ENCODE assay signal across 8 mouse cellular contexts in genomic region chr2:130283854-130284654, GRCm38 (mm10). TPM values are rescaled to one million over a fixed set of nuclear protein-coding genes. Genes with fewer than 3 reads are reported as not detected.
DNase-seq lines count a peak whose midpoint lies in the region; ATAC-seq and TF ChIP-seq lines count a peak whose summit lies in the region.

Gene Idh3b, minus strand, starts transcription at chr2:130284547.

- H3K9me3 ChIP-seq in CH12.LX (replicated peaks; ENCODE audit: low read length) = no peaks in the 10 kb centered on the region
- H3K9me3 ChIP-seq in forebrain, embryonic 12.5 days = no peaks in the 10 kb centered on the region
- H3K9me3 ChIP-seq in heart, embryonic 16.5 days (replicated peaks; ENCODE audit: control insufficient read depth, low read length) = no peaks in the 10 kb centered on the region
- H3K9me3 ChIP-seq in liver, embryonic 13.5 days (replicated peaks) = no peaks in the 10 kb centered on the region
- H3K9me3 ChIP-seq in stomach, embryonic 14.5 days (ENCODE audit: control insufficient read depth, low read depth, low read length) = no peaks in the 10 kb centered on the region

- H3K4me3 ChIP-seq in CH12.LX (replicated peaks in 1 of 3; ENCODE audit: low read depth in 2 of 3, low read length in 2 of 3, poor library complexity in 1 of 3) = peak within 1 kb of the TSS; percentile 70 to 98 (median 80)
- H3K4me3 ChIP-seq in forebrain, embryonic 12.5 days (replicated peaks) = peak within 1 kb of the TSS; percentile 84
- peak within 1 kb of the TSS; percentile 90 for H3K4me3 ChIP-seq in heart, embryonic 16.5 days (ENCODE audit: low read length)
- peak within 1 kb of the TSS; percentile 92 for H3K4me3 ChIP-seq in liver, embryonic 13.5 days (replicated peaks)
- H3K4me3 ChIP-seq in stomach, embryonic 14.5 days (ENCODE audit: low read depth, low read length) = peak within 1 kb of the TSS; percentile 95

- TF ChIP-seq CTCF in CH12.LX (conservative IDR thresholded peaks at IDR 0.05 in 1 of 2, IDR thresholded peaks at IDR 0.05 in 1 of 2; ENCODE audit: low read depth in 2 of 2, low read length in 2 of 2) = no peak

- peaks cover 0 to 31% of the 10 kb centered on the region in 2 experiments; a peak in 3 of 4 replicates for H3K4me1 ChIP-seq in CH12.LX (ENCODE audit: control insufficient read depth in 1 of 2, insufficient read depth in 2 of 2)
- H3K4me1 ChIP-seq in forebrain, embryonic 12.5 days = peaks cover 15% of the 10 kb centered on the region
- peaks cover 8% of the 10 kb centered on the region for H3K4me1 ChIP-seq in heart, embryonic 16.5 days (ENCODE audit: control insufficient read depth, insufficient read depth, low read length)
- peaks cover 45% of the 10 kb centered on the region for H3K4me1 ChIP-seq in liver, embryonic 13.5 days (replicated peaks)
- H3K4me1 ChIP-seq in stomach, embryonic 14.5 days (ENCODE audit: control insufficient read depth, insufficient read depth, low read length) = peaks cover 9% of the 10 kb centered on the region; the same call in 1 of the 2 replicates

- peak within 1 kb of the TSS; percentile 96 for H3K4me2 ChIP-seq in CH12.LX (ENCODE audit: insufficient read depth, low read depth, poor library complexity, severe bottlenecking)
- peak within 1 kb of the TSS; percentile 98 for H3K4me2 ChIP-seq in forebrain, embryonic 12.5 days
- peak within 1 kb of the TSS; percentile 85 for H3K4me2 ChIP-seq in heart, embryonic 16.5 days (ENCODE audit: low read depth, low read length)
- peak within 1 kb of the TSS; percentile 86 for H3K4me2 ChIP-seq in liver, embryonic 13.5 days
- peak within 1 kb of the TSS; percentile 91 for H3K4me2 ChIP-seq in stomach, embryonic 14.5 days (replicated peaks; ENCODE audit: low read depth, low read length)

- H3K27ac ChIP-seq in CH12.LX (ENCODE audit: insufficient read depth, low read depth) = peak within 1 kb of the TSS; percentile 36
- peak within 1 kb of the TSS; percentile 57; the same call in 1 of the 2 replicates for H3K27ac ChIP-seq in forebrain, embryonic 12.5 days
- H3K27ac ChIP-seq in heart, embryonic 16.5 days (ENCODE audit: low read length) = peak within 1 kb of the TSS; percentile 94
- peak within 1 kb of the TSS; percentile 77 for H3K27ac ChIP-seq in liver, embryonic 13.5 days
- H3K27ac ChIP-seq in stomach, embryonic 14.5 days (ENCODE audit: low read length) = peak within 1 kb of the TSS; percentile 71

- in situ Hi-C loops in CH12.LX (cut with MboI; ENCODE audit: low pct_ligation_motif_present, low pct_unique_long_range_greater_than_20kb, low sequenced_read_pairs) = loop anchor here (25.0 kb wide), 1 partner anchor 278 kb away; the partner anchor contains the start of gene Mrps26

- no peak for TF ChIP-seq EP300 in CH12.LX (IDR thresholded peaks at IDR 0.05; ENCODE audit: low read length)

- TF ChIP-seq RAD21 in CH12.LX (IDR thresholded peaks at IDR 0.05; ENCODE audit: low read depth, low read length) = no peak

- H3K79me2 ChIP-seq in CH12.LX (replicated peaks; ENCODE audit: control insufficient read depth, extremely low read depth, insufficient read depth, poor library complexity, severe bottlenecking) = peaks cover 19% of the 10 kb centered on the region

- ATAC-seq in forebrain, embryonic 12.5 days (ENCODE audit: low FRiP score) = peak; percentile 91
- peak; percentile 86 for ATAC-seq in heart, embryonic 16.5 days (replicated peaks; ENCODE audit: extremely low read depth, insufficient read depth, low FRiP score)
- peak; percentile 83 for ATAC-seq in liver, embryonic 13.5 days (ENCODE audit: low read depth)
- peak; percentile 90 for ATAC-seq in stomach, embryonic 14.5 days (ENCODE audit: insufficient number of reproducible peaks, insufficient read depth, low FRiP score, low read depth)

- peak; percentile 95 for TF ChIP-seq POLR2A in CH12.LX (IDR thresholded peaks at IDR 0.05; ENCODE audit: low read depth, low read length)

- dilution Hi-C loops in CH12.LX (cut with MboI; ENCODE audit: extremely low pct_ligation_motif_present, extremely low pct_unique_long_range_greater_than_20kb, low sequenced_read_pairs) = no loop called here

- H3K27me3 ChIP-seq in CH12.LX (replicated peaks) = no peaks in the 10 kb centered on the region
- H3K27me3 ChIP-seq in forebrain, embryonic 12.5 days = no peaks in the 10 kb centered on the region
- no peaks in the 10 kb centered on the region for H3K27me3 ChIP-seq in heart, embryonic 16.5 days (ENCODE audit: control insufficient read depth, insufficient read depth, low read length)
- H3K27me3 ChIP-seq in liver, embryonic 13.5 days = no peaks in the 10 kb centered on the region
- no peaks in the 10 kb centered on the region for H3K27me3 ChIP-seq in stomach, embryonic 14.5 days (ENCODE audit: control insufficient read depth, insufficient read depth, low read length)

- peaks cover 23 to 47% of the 10 kb centered on the region in 2 experiments for H3K36me3 ChIP-seq in CH12.LX (replicated peaks in 1 of 2; ENCODE audit: control insufficient read depth in 1 of 2, insufficient read depth in 1 of 2, low read length in 1 of 2)
- peaks cover 24% of the 10 kb centered on the region for H3K36me3 ChIP-seq in forebrain, embryonic 12.5 days (replicated peaks)
- H3K36me3 ChIP-seq in heart, embryonic 16.5 days (ENCODE audit: control insufficient read depth, insufficient read depth) = peaks cover 25% of the 10 kb centered on the region
- peaks cover 37% of the 10 kb centered on the region for H3K36me3 ChIP-seq in liver, embryonic 13.5 days
- H3K36me3 ChIP-seq in stomach, embryonic 14.5 days (ENCODE audit: control insufficient read depth, insufficient read depth, low read length) = peaks cover 25% of the 10 kb centered on the region

- H3K9ac ChIP-seq in CH12.LX (ENCODE audit: insufficient read depth, low read depth) = peak within 1 kb of the TSS; percentile 86
- H3K9ac ChIP-seq in forebrain, embryonic 12.5 days = peak within 1 kb of the TSS; percentile 91
- peak within 1 kb of the TSS; percentile 91 for H3K9ac ChIP-seq in heart, embryonic 16.5 days (ENCODE audit: low read length)
- H3K9ac ChIP-seq in liver, embryonic 13.5 days = peak within 1 kb of the TSS; percentile 92
- peak within 1 kb of the TSS; percentile 80 for H3K9ac ChIP-seq in stomach, embryonic 14.5 days (replicated peaks; ENCODE audit: low read depth, low read length)

- DNase-seq in CH12.LX (ENCODE audit: extremely low read depth) = peak; percentile 83
- DNase-seq in c-Kit-positive CD71-positive TER-119-negative erythroid progenitor cells, embryonic 14.5 days (ENCODE audit: low read depth) = peak; percentile 76
- peak; percentile 92 to 95 for DNase-seq in kidney, postnatal 25 days
- DNase-seq in liver, embryonic 13.5 days = peak; percentile 74
- peak; percentile 74 to 76 for DNase-seq in natural killer cell, adult 2 months (ENCODE audit: low spot score in 2 of 2)

- WGBS in forebrain, embryonic 12.5 days = under 1% methylated on average over 49 of the region's 51 CpGs
- under 1% methylated on average over 51 of the region's 51 CpGs for WGBS in heart, embryonic 16.5 days
- 1% methylated on average over 51 of the region's 51 CpGs for WGBS in liver, embryonic 13.5 days (ENCODE audit: insufficient replicate concordance)
- under 1% methylated on average over 51 of the region's 51 CpGs for WGBS in stomach, embryonic 14.5 days

TF ChIP-seq in CH12.LX, 34 proteins besides CTCF, POLR2A, EP300 and RAD21 (continues in another document):
- TF ChIP-seq SIN3A (IDR thresholded peaks at IDR 0.05; ENCODE audit: low read length) (peak; percentile 83), NRF1 (IDR thresholded peaks at IDR 0.05; ENCODE audit: low read depth, low read length) (peak; percentile 61), RCOR1 (conservative IDR thresholded peaks at IDR 0.05; ENCODE audit: low read depth, low read length) (no peak; the same call in 1 of the 2 replicates), ETS1 (conservative IDR thresholded peaks at IDR 0.05; ENCODE audit: low read depth, low read length) (0 out of 2 replicates have a peak, but pooled peaks have one; percentile 9), JUND (conservative IDR thresholded peaks at IDR 0.05; ENCODE audit: low read depth, low read length) (no peak), CHD1 (IDR thresholded peaks at IDR 0.05; ENCODE audit: low read depth, low read length) (peak; percentile 43; the same call in 1 of the 2 replicates), E2F4 (IDR thresholded peaks at IDR 0.05; ENCODE audit: insufficient replicate concordance, low read depth, low read length) (peak; percentile 60; the same call in 1 of the 2 replicates), JUN (IDR thresholded peaks at IDR 0.05; ENCODE audit: insufficient read depth, low read depth, low read length) (peak; percentile 19; the same call in 1 of the 2 replicates), IRF4 (IDR thresholded peaks at IDR 0.05; ENCODE audit: low read depth, low read length) (peak; percentile 57; the same call in 1 of the 2 replicates), SMC3 (IDR thresholded peaks at IDR 0.05; ENCODE audit: low read depth, low read length) (no peak), NELFE (IDR thresholded peaks at IDR 0.05; ENCODE audit: low read depth, low read length) (peak; percentile 93), USF1 (IDR thresholded peaks at IDR 0.05; ENCODE audit: low read depth, low read length) (no peak), MAZ (IDR thresholded peaks at IDR 0.05; ENCODE audit: low read depth, low read length) (no peak), CHD2 (IDR thresholded peaks at IDR 0.05; ENCODE audit: low read length) (peak; percentile 34; the same call in 1 of the 2 replicates), MAFK (IDR thresholded peaks at IDR 0.05; ENCODE audit: insufficient replicate concordance, low read length) (no peak), GABPA (IDR thresholded peaks at IDR 0.05; ENCODE audit: insufficient replicate concordance, low read depth, low read length) (peak; percentile 40; the same call in 1 of the 2 replicates), ZC3H11A (IDR thresholded peaks at IDR 0.05; ENCODE audit: low read depth, low read length) (no peak), TBP (conservative IDR thresholded peaks at IDR 0.05; ENCODE audit: low read depth, low read length) (peak; percentile 90), USF2 (conservative IDR thresholded peaks at IDR 0.05; ENCODE audit: low read depth, low read length) (no peak), MAX (IDR thresholded peaks at IDR 0.05; ENCODE audit: low read length) (peak; percentile 73), ELF1 (IDR thresholded peaks at IDR 0.05; ENCODE audit: low read depth, low read length) (peak; percentile 88), ZKSCAN1 (IDR thresholded peaks at IDR 0.05; ENCODE audit: borderline replicate concordance, low read depth, low read length) (no peak)

RNA-seq across cellular contexts. Expression of gene Idh3b, which starts in this region (rescaled TPM):
- 134 TPM in 2 replicates for total RNA-seq in CH12.LX (2012; rRNA removed)
- 160 and 179 TPM in 2 replicates for total RNA-seq in CH12.LX (2014; rRNA removed)
- polyA plus RNA-seq in CH12.LX (2012; ENCODE audit: insufficient read length, low read depth) = 220 and 315 TPM in 2 replicates
- 130 TPM in 2 replicates for polyA plus RNA-seq in forebrain, embryonic 12.5 days (2016; fragmentation: Nextera tagmentation; extraction: Ambion mirVana)
- 346 and 357 TPM in 2 replicates for polyA plus RNA-seq in heart, embryonic 16.5 days (2015; fragmentation: Nextera tagmentation; extraction: Ambion mirVana)
- polyA plus RNA-seq in liver, embryonic 13.5 days (2015; fragmentation: Nextera tagmentation; extraction: Ambion mirVana) = 117 and 120 TPM in 2 replicates
- polyA plus RNA-seq in stomach, embryonic 14.5 days (2014; fragmentation: Nextera tagmentation; extraction: Ambion mirVana) = 165 and 169 TPM in 2 replicates

Comparison
In these comparisons a context has a peak if more than half of its experiments do, and no peak if none do; other contexts are left out.
1. Peak in every context shown above with its lines: DNase-seq, ATAC-seq, H3K4me3 ChIP-seq and H3K27ac ChIP-seq.
2. H3K27ac ChIP-seq: peak in every context shown above with its lines; median percentile 94 in heart, embryonic 16.5 days; 77 in liver, embryonic 13.5 days; 71 in stomach, embryonic 14.5 days; 57 in forebrain, embryonic 12.5 days; 36 in CH12.LX.